Mouse (Mus musculus): ENCODE results near the gene Acvr1.

The Acvr1 gene

DNA sequence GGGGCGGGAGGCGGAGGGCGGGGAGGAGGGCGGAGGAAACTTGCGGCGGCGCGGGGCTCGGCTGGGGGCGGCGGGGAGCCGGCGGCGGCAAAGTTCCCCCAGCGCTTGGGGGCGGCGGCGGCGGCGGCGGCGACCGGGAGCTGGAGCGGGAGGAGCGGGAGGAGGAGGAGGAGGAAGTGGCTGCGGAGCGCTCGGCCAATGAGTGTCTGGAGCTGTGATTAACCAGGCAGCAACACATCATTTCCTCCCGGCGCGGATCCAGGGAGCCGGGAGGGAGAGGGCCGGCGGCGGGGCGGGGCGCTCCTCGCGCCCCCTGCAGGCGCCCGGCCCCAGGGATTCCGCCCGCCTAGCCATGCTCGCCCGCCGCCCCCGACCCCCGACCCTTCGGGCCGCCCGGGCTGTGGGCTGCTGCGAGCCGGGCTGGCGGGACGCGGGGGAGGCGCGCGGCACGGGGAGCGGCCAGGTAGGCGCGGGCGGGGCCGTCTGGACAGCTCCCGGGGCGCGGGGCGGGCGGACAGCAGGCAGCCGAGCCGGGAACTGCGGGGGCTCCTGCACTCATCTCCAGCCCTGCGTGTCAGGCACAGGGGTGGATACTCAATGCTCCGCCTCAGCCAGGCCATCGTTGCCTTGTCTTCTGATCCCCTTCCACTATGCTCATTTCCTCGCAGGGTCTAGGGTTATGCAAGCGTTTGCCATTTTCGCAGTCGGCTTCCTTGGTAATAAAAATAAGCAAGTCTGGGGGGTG is at the start of gene Acvr1, which contains the start of gene Upp2:
Gene Acvr1 (minus strand): TSS at position 92 of the 745 bp plus-strand sequence.
Gene Upp2 (plus strand): TSS at position 233 of the 745 bp plus-strand sequence.
- DNase-seq (ENCODE audit: low read depth, low spot score) = peak; percentile 56

DNA sequence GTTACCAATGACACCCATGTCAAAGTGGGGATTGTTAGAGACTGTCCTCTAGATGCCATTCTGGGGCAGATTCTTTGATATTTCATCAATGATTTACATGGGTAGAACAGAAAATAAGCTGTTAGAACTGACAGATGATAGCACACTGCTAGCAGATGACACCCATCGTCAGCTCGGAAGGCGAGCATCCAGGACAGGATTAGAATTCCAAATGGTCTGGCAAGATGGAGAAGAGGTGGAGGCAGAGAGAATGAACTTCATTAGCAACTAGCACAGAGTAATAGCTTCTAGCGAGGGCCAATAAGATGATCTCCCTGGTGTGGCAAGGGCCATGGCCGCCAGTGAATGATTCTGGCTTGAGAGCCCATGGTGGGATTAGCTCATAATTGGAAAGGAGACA is 48.8 kb upstream of the Acvr1 start:
- no peak for DNase-seq (ENCODE audit: low read depth, low spot score)

DNA sequence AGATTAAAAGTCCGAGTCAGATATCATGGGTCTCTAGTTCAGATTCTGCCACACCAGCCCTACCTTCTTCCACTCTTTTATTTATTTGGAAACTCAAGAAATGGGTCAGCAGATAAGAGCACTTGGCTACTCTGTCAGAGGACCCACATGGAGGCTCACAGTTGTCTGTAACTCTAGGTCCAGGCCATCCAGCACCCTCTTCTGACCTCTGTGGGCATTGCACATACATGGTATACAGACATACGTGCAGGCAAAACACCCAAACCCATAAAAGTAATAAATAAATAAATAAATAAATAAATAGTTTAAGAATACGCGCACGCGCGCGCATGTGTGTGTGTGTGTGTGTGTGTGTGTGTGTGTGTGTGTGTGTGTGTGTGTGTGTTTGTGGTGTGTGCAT is 47.9 kb upstream of the Acvr1 start:
- DNase-seq (ENCODE audit: low read depth, low spot score) = no peak

DNA sequence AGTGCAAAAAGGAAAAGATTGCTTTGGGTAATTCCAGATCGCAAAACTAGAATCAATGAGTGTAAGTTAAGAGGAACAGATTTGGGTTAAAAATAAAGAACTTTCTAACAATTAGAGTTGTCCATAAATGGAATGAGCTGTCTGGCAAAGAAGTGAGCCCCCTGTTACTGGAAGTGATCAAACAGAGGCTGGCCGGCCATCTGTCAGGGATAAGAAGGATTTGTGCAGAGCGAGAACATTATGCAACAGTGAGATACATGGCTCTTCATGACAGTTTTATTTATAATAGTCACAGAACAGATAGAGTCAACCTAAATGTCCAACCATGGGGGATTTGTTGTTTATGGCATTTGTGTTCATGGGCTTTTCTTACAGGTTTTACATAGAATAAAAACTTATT is 46.8 kb upstream of the Acvr1 start:
- no peak for DNase-seq (ENCODE audit: low read depth, low spot score)

DNA sequence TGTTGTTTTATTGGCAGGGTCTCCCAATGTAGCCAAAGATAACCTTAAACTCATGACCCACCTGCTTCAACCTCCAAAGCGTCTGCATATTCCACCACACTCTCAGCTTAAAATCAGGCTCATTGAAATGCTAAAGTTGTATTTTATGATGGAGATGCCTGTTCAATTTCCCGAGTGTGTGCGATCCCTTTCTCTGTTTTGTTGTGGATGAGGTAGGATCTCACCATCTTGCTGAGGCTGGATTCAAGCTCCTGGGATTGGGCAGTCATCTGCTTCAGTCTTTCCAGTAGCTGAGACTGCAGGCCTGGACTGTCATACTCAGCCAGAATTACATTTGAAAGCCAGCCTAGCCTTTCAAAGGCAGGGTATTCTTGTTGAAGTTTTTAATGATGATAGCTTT is 37.8 kb upstream of the Acvr1 start:
- no peak for DNase-seq (ENCODE audit: low read depth, low spot score)

DNA sequence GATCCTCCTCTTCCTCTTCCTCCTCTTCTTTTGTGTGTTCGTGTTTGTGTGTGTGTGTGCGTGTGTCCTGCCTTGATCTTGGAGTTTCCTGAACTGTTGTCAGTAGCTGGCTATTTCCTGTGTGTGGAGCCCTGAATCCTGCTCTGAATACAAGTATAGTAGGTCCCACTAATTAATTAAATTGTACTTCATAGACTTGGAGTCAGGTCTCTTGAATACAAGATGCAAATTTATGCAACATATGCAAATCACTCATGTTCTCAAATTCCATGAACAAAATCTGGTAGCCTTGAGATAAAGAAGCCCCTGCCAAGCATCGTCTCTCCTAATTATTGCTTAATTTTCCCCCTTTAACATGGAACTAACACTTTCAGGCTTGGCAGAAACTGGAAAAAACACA is 36.4 kb upstream of the Acvr1 start:
- DNase-seq (ENCODE audit: low read depth, low spot score) = no peak

DNA sequence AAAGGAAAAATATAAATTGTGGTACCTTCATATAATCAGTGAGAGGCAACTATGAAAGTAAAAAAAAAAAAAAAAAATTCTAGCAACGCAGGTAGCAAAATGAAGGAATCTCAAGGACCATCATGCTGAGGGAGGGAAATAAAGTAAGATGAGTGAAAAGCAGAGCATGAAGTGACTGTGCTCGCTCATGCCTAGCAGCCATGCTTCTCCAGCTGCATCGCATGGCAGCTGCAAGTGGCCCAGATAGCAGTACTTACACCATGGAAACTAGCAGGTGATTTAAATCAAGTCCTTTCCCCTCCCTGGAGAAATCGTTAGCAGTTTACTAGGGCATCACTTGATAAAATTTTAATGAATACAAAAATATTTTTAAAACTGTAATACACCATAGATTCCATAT is 34.4 kb upstream of the Acvr1 start:
- no peak for DNase-seq (ENCODE audit: low read depth, low spot score)

DNA sequence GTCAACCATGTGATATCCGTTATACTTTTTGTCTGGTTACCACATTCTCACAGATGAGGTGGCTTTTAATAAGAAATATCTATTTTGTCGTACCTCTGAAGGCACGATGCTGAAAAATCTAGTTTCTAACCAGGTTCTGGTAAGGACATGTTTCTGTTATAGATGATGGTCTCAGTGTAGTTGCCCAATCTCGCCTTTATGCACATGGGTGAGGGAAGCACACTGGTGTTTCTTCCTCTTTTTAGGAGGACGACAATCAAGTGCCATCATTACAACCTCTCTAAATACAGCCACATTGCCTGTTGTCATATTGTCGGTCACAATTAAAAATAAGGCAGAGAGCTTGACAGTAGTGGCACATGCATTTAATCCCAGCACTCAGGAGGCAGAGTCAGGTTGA is 32.7 kb upstream of the Acvr1 start:
- no peak for DNase-seq (ENCODE audit: low read depth, low spot score)

DNA sequence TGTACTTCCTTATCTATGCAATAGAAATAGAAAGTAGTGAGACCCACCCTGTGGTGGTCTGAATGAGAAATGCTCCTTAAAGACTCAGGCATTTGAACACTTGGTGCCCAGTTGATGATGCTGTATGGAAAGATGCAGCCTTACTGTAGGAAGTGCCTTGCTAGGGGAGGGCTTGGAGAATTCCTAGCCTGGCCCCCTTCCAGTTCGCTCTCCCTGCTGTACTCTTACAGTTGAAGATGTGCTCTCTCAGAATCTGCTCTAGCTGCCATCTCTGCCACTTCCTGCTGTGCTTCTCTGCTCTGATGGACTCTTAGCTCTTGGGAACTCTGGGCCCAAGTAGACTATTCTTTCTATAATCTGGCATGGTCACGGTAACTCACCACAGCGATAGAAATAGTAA is 30.6 kb upstream of the Acvr1 start:
- no peak for DNase-seq (ENCODE audit: low read depth, low spot score)

DNA sequence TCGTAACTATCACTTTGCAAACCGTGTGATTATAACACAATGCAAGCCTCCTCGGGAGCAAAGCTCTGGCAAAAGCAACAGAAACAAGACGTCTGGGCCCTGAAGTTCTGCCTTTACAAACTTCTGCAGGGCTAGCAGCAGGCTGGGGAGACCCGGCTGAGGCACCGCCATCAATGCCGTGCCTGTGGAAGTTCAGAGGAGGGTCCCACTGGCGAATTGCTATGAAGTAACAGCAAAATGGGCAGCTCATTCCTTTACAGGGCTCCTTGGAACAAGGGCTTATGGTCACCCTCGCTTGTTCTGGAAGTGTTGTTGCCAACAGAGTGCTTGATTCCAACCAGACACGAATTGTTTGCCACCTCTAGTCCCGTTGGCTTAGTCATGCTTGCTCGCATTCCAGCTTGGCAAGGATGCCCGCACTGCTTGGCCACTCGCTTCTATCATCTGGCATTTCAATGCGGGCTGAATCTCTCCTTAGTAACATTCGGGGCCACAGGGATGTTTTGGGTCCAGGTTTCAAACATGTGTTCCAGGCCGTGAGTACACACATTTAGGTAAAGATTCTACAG is 29.9 kb upstream of the Acvr1 start:
- no peak for DNase-seq (ENCODE audit: low read depth, low spot score)

DNA sequence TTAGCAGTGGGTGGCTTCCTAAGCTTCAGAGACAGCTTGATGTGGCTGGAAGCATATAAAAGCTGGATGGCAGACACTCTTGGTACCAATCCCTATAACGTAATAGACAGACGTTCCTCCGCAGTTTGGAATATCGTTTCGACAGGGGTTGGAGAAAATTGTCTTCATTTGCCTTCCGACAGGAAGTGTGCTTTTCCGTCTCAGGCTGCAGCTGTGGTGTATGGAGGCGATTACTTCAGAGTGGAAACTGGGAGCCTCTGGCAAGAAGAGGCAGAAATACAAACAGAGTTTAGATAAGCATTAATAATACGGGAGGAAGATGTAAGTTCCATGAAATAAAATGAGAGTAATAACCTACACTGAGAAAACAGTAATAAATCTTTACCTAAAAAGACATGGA is 28.4 kb upstream of the Acvr1 start:
- DNase-seq (ENCODE audit: low read depth, low spot score) = no peak

DNA sequence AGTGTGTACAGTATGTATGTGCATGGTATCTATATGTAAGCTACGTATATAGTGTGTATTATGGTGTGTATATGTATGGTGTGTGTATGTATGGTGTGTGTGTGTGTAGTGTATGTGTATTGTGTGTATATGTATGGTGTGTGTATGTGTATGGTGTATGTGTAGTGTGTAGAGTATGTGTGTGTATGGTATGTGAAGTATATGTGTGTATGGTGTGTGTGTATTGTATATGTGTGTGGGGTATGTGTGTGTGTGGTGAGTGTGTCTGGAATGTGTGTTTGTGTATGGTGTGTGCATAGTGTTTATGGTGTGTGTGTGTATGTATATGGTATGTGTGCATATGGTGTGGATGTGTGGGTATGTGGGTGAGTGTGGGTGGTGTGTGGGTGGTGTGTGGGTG is 23.1 kb upstream of the Acvr1 start:
- DNase-seq (ENCODE audit: low read depth, low spot score) = no peak

DNA sequence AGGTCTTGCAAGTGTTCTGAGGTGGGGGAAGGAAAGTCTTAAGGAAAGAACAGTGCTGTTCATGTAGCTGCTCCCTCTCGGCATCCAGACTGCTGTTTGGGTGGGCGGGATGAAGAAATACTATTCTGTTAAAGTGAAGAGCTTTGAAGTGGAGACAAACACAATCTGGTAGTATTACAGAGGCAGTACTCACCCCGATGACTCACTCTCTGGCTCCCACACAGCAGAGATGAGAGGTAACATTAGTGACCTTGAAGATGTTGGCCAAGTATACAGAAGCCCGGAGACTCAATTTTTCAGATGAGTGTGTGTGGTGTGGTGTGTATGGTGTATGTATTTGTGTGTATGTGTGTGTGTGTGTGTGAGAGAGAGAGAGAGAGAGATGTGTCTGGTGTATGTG is 22.7 kb upstream of the Acvr1 start:
- no peak for DNase-seq (ENCODE audit: low read depth, low spot score)

DNA sequence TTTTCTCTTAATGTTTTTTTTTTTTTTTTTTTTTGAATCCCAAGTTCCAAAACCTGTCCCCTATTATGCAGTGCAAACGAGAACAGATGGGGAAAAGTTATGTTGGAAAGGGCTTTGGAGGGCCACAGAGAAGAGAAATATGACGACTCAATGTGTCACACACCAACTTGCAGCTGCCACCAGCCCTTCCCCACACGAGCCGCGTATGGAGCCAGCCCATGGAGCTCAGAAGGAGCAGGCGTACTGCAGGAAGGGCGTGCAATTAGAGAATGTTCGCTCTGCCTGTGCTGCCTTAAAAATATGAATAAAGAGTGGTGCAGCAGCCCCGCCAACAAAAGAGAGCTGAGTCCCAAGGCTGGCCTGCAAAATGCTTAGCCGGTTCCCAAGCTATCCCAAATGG is 19.4 kb upstream of the Acvr1 start:
- no peak for DNase-seq (ENCODE audit: low read depth, low spot score)

DNA sequence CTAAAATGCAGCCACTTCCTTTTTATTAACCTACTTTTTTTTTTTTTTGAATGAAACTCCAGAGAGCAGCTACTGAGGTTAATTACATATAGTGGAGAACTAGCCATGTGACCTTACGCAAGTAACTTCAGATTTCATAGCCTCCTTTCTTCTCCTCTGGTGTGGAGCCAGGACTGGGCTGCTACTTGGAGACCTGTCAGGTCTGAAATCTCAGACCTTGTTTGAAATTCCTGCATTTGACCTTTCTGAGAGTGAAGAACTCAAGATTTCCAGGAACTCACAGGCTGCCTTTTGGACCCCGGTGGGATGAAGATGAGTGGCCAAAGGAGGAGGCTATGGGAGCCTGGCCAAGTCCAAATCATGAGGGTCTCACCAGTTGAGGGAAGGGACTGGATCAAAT is 7.2 kb upstream of the Acvr1 start:
- DNase-seq (ENCODE audit: low read depth, low spot score) = no peak

DNA sequence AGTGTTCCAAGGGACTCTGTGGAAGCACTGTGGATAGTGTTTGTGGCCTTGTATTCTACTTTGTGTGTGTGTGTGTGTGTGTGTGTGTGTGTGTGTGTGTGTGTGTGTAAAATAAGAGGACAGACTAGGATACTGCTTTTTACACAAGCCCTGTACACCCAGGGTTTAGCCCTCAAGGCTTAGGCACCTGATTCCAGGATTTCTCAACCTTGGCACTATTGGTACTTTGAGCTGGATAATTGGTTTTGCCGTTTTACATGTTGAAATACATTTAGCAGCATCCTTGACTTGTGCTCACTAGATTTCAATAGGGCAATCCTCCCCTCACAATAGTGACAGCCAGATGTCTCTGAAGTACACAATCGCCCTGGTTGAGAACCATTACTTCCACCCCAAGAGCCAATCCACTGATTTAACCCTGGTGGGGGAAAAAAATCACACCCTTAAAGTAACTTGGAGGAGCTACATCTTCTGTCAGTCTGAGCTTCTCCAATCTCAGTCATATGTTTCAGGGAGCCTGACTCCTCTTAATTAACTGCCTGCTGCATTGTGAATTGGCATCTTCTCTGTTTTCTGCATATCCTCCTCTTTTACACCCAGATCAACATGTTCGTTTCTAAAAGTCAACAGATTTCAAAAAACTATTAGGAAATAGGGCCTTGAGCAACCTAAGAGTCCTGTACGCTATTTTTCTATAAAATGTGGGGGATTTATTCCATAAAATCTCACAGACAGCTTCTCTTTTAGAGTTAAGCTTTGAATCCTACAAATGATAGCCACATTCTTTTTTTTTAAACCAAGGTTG is 2.1 kb upstream of the Acvr1 start:
- DNase-seq (ENCODE audit: low read depth, low spot score) = no peak

DNA sequence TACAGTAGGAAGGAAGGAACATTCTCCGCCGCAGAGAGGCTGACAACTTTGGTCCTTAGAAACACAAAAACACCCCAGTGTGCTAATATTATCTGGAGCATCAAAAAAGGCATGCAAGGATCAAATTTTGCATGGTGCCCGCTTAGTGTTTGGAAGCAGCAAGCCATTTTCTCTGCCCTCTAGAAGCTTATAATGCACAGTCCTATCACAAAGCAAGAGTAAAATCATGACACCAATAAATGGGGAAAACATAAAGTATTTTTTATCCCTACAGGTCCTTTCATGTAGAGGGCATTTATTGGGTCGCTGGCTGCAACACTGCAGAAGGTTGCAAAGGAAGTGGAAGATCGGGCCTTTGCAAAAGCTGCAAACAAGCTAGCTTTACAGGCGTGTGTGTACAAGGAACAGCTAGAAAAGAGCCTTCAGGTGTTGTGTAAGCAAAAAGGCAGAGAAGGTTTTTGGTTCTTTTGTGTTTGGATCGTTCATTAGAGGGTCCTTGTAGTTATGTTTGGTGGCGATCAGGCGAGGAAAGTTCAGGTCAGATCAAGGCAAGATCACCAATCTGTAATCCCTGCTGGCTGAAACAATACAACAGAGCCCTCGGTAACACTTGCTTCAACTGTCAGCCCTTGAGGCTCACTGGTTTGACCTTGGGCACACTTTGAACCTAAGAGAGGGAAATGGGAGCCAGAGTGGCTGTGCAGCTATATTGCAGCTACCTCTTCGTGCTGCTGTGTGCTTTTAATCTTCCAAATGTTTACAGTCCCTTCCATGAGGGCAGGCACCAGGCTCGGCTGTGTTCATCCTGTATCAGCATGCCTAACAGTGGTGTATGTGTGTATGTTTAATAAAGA is 1.1 kb upstream of the Acvr1 start:
- no peak for DNase-seq (ENCODE audit: low read depth, low spot score)

DNA sequence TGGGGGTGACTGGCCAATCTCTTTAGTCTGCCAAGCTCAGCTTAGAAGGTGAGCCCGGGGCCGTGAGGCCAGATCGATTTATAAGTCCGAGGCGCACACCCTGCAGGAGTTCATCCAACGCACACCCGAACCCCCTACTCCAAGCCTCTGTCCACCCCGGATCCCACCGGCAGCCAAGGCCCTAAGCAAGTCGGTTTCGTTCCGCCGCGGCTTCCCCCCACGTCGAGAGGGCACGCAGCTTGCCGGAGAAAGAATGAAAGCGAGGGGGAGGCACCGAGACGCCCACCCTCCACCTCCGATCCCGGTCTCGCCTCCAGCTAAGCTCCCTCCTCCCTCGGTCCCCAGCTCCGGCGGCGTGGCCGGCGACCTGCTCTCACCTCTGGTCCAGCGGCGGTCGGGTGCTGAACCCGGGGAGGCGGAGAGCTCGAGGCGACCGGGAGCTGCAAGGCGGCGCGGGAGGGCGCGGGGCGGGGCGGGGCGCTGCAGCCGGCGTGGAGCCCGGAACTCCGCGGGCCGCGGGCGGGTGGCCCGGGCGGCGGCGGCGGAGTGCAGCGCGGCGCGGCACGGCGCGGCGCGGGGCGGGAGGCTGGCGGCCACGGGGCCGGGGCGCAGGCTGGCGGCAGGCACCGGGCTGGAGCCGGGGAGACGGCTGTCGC is 419 bp downstream of the Acvr1 start:
- no peak for DNase-seq (ENCODE audit: low read depth, low spot score)

DNA sequence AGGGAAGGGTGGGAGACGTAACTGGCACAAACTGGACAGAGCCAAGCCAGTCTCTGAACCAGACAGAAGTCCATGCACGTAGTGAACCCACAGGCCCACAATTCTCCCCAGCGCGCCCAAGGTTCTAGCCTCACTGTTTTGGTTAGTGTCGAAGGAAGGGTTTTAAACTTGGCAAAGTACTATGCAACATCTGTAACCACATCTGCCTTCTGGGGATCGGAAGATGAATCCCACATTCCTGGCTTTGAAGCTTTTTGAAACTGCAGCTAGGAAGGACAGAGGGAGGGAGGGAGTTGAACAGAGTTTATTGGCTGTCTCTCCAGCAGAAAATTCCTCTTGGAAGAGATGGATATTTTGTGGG is 928 bp downstream of the Acvr1 start:
- DNase-seq (ENCODE audit: low read depth, low spot score) = no peak

DNA sequence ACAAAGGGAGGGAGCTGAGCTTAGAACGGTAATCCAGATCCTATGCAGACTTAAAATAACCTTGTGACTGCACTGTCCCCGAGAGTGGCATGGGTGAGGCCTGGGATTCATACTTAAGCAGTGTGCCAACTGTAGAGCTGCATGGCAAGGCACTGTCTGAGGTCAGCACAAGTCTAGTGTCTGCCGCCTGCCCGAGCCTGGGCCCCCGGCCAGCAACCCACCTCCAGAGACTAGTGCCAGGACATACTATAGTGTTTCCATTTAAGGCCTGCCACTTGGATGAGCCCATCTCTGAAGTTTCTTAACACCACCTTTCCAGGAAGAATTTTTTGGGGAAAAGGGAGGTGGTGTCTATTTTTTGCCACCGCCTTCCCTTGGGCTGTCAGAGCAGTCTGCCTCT is 1.7 kb downstream of the Acvr1 start:
- no peak for DNase-seq (ENCODE audit: low read depth, low spot score)

DNA sequence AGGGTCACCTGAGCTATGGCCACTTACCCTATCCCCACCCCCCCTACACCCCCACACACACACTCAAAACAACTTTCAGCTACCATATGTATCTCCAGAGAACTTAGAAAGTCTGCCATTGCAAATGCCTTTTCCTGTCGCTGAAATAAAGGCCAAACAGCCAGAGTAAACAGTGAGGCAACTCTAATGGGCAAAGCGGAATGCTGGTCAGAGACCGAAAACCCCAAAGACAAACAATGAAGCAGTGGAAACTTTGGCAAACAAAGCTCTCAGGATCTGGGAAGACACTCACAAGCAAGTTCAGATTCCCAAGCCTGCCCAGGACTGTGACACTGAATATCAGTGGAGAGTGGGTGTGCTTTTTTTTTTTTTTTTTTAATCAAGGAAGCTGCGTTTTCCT is 4.8 kb downstream of the Acvr1 start:
- DNase-seq (ENCODE audit: low read depth, low spot score) = no peak
